Mouse (Mus musculus): ENCODE measurements around the gene Gm3264. TPM values are rescaled to one million over a fixed set of nuclear protein-coding genes. Genes with fewer than 3 reads are reported as not detected.
"Not testable (repeated sequence)": the region's sequence is repeated elsewhere in the genome, so short reads cannot be mapped to it uniquely, and the experiment has no call there.

Gm3264 gene
- polyA plus RNA-seq (2015; fragmentation: Nextera tagmentation; extraction: Ambion mirVana), result 0.23 TPM in 1 of 2 replicates, not detected in the other

- peak; percentile 6 for DNase-seq (ENCODE audit: low spot score)
- H3K36me3 ChIP-seq (ENCODE audit: insufficient read depth, low read length); H3K4me1 ChIP-seq (ENCODE audit: insufficient read depth, low read depth, low read length); H3K9ac ChIP-seq (replicated peaks; ENCODE audit: low read depth); ATAC-seq; H3K4me3 ChIP-seq (ENCODE audit: low read depth, low read length); H3K27me3 ChIP-seq (replicated peaks; ENCODE audit: insufficient read depth, low read length); H3K9me3 ChIP-seq (ENCODE audit: low read length); H3K27ac ChIP-seq (ENCODE audit: low read length): not testable (repeated sequence)
- 0 out of 2 replicates have a peak within 1 kb of the TSS, but pooled peaks have one; percentile 27 for H3K4me2 ChIP-seq (replicated peaks; ENCODE audit: low read depth, low read length)
- WGBS, result 11% methylated on average over 23 of the region's 59 CpGs
These were observed at the start of gene Gm3264 for GRCm38 (mm10) chr14:4855299-4855980. Gm3264 (plus strand) TSS chr14:4855576.

- not testable (repeated sequence) for H3K4me1 ChIP-seq (ENCODE audit: insufficient read depth, low read depth, low read length); H3K4me3 ChIP-seq (ENCODE audit: low read depth, low read length); H3K27ac ChIP-seq (ENCODE audit: low read length); H3K27me3 ChIP-seq (replicated peaks; ENCODE audit: insufficient read depth, low read length); ATAC-seq; H3K9ac ChIP-seq (replicated peaks; ENCODE audit: low read depth); H3K4me2 ChIP-seq (replicated peaks; ENCODE audit: low read depth, low read length); DNase-seq (ENCODE audit: low spot score); H3K9me3 ChIP-seq (ENCODE audit: low read length); H3K36me3 ChIP-seq (ENCODE audit: insufficient read depth, low read length)
- WGBS, result 70% methylated on average over 6 of the region's 6 CpGs
These were observed 49.0 kb upstream of the Gm3264 start for GRCm38 (mm10) chr14:4806421-4806820.

GRCm38 (mm10) chr14:4821950-4822349, 33.4 kb upstream of the Gm3264 start:
- WGBS, result 68% methylated on average over 4 of the region's 7 CpGs
- H3K4me2 ChIP-seq (replicated peaks; ENCODE audit: low read depth, low read length); DNase-seq (ENCODE audit: low spot score); H3K27ac ChIP-seq (ENCODE audit: low read length); H3K36me3 ChIP-seq (ENCODE audit: insufficient read depth, low read length); H3K9ac ChIP-seq (replicated peaks; ENCODE audit: low read depth); H3K4me3 ChIP-seq (ENCODE audit: low read depth, low read length); H3K9me3 ChIP-seq (ENCODE audit: low read length); H3K27me3 ChIP-seq (replicated peaks; ENCODE audit: insufficient read depth, low read length); H3K4me1 ChIP-seq (ENCODE audit: insufficient read depth, low read depth, low read length); ATAC-seq: not testable (repeated sequence)

GRCm38 (mm10) chr14:4837806-4838205, 17.6 kb upstream of the Gm3264 start, which contains the start of gene Gm3269:
Gm3269 (plus strand) TSS chr14:4838106.
- ATAC-seq; H3K27me3 ChIP-seq (replicated peaks; ENCODE audit: insufficient read depth, low read length); H3K4me2 ChIP-seq (replicated peaks; ENCODE audit: low read depth, low read length); H3K4me1 ChIP-seq (ENCODE audit: insufficient read depth, low read depth, low read length); H3K9ac ChIP-seq (replicated peaks; ENCODE audit: low read depth); H3K4me3 ChIP-seq (ENCODE audit: low read depth, low read length); H3K9me3 ChIP-seq (ENCODE audit: low read length); H3K27ac ChIP-seq (ENCODE audit: low read length); H3K36me3 ChIP-seq (ENCODE audit: insufficient read depth, low read length); DNase-seq (ENCODE audit: low spot score): not testable (repeated sequence)
- WGBS, result no CpG with 5 or more reads among the region's 4 CpGs

- WGBS, result no CpG with 5 or more reads among the region's 3 CpGs
- ATAC-seq; DNase-seq (ENCODE audit: low spot score); H3K4me2 ChIP-seq (replicated peaks; ENCODE audit: low read depth, low read length); H3K27ac ChIP-seq (ENCODE audit: low read length); H3K9ac ChIP-seq (replicated peaks; ENCODE audit: low read depth); H3K36me3 ChIP-seq (ENCODE audit: insufficient read depth, low read length); H3K4me1 ChIP-seq (ENCODE audit: insufficient read depth, low read depth, low read length); H3K27me3 ChIP-seq (replicated peaks; ENCODE audit: insufficient read depth, low read length); H3K4me3 ChIP-seq (ENCODE audit: low read depth, low read length); H3K9me3 ChIP-seq (ENCODE audit: low read length): not testable (repeated sequence)
These were observed 36.7 kb downstream of the Gm3264 start, which contains the start of gene Gm3278 for GRCm38 (mm10) chr14:4892116-4892515. Gm3278 (plus strand) TSS chr14:4892416.

Other genes starting within 250 kb of the Gm3264 start
- gene Gm8159, start 223.2 kb upstream of the Gm3264 start, polyA plus RNA-seq (2015; fragmentation: Nextera tagmentation; extraction: Ambion mirVana), result not detected in 2 replicates
- not detected in 2 replicates for gene Gm3239, start 191.4 kb upstream of the Gm3264 start, polyA plus RNA-seq (2015; fragmentation: Nextera tagmentation; extraction: Ambion mirVana)
- gene Gm7876, start 146.3 kb upstream of the Gm3264 start, polyA plus RNA-seq (2015; fragmentation: Nextera tagmentation; extraction: Ambion mirVana), result not detected in 2 replicates
- 0.14 TPM in 1 of 2 replicates, not detected in the other for gene Gm3252, start 128.8 kb upstream of the Gm3264 start, polyA plus RNA-seq (2015; fragmentation: Nextera tagmentation; extraction: Ambion mirVana)
- not detected in 2 replicates for gene Gm9602, start 79.2 kb upstream of the Gm3264 start, polyA plus RNA-seq (2015; fragmentation: Nextera tagmentation; extraction: Ambion mirVana)
- gene Gm3269, start 17.5 kb upstream of the Gm3264 start, polyA plus RNA-seq (2015; fragmentation: Nextera tagmentation; extraction: Ambion mirVana), result not detected in 2 replicates
- not detected in 2 replicates for gene Gm3278, start 36.8 kb downstream of the Gm3264 start, polyA plus RNA-seq (2015; fragmentation: Nextera tagmentation; extraction: Ambion mirVana)
- not detected in 2 replicates for gene Gm8297, start 128.4 kb downstream of the Gm3264 start, polyA plus RNA-seq (2015; fragmentation: Nextera tagmentation; extraction: Ambion mirVana)
- gene Gm3298, start 160.3 kb downstream of the Gm3264 start, polyA plus RNA-seq (2015; fragmentation: Nextera tagmentation; extraction: Ambion mirVana), result not detected in 2 replicates
- not detected in 2 replicates for gene 4930555G01Rik, start 195.1 kb downstream of the Gm3264 start, polyA plus RNA-seq (2015; fragmentation: Nextera tagmentation; extraction: Ambion mirVana)
- gene Gm8281, start 215.5 kb downstream of the Gm3264 start, polyA plus RNA-seq (2015; fragmentation: Nextera tagmentation; extraction: Ambion mirVana), result 0.37 and 0.46 TPM in 2 replicates